Mouse (Mus musculus) ES-E14 (cell line): ENCODE measurements around the gene Rex1bd.

Experiments
- MAFK ChIP-seq: IDR thresholded peaks from 2 replicates; pipeline ENCODE4 v1.6.1; 2014; ENCODE audit warnings: mild to moderate bottlenecking, low read depth, low read length, inconsistent platforms; ENCODE audit not compliant: insufficient read depth
- ZNF384 ChIP-seq: IDR thresholded peaks from 2 replicates; pipeline ENCODE4 v1.6.1; 2012; ENCODE audit warnings: low read depth, low read length, inconsistent platforms

DNA sequence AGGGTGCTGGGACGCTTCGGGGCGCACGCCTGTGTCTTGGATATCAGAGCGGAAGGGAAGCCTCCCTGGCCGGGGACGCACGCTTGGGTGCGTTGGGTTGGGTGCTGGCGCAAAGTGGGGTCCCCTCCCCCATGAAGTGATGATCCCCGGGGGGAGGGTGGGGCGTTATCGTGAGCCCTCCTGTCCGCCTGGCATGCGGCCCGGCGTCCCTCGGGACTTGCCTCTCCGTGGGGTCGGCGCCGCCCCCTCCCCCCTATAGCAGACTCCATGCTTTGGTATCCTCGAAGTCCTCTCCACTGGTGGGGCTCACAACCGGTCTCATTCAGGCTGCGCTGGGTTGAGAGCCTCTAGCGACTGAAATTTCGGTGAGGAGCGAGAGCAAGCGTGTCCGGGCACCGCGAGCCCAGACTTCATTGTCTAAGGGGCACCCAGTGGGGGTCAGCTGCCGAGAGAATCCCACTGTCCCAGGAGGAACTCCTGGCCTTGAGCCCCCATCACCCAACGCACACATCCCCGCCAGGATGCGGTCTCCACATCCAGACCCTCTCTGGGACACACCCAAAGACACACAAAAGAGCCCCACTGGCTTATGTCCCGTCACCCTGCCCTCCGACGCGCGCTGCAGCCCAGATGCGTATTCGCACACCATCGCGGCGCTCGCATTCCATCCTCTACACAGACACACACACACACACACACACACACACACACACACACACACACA is 12.7 kb downstream of the Rex1bd start:
- TF ChIP-seq MAFK (no peak), ZNF384 (no peak)
